Mouse (Mus musculus) C2C12 (cell line): ENCODE results near the gene Pkp4.

Experiments
- CEBPB ChIP-seq: IDR thresholded peaks from one replicate; pipeline ENCODE4 v1.6.1; 2011; ENCODE audit warnings: low read depth, mild to moderate bottlenecking, control low read depth, moderate library complexity
- CTCF ChIP-seq: IDR thresholded peaks from one replicate; pipeline ENCODE4 v1.5.1; 2011; ENCODE audit not compliant: control insufficient read depth, insufficient read depth, insufficient read length
- FOSL1 ChIP-seq: IDR thresholded peaks from one replicate; pipeline ENCODE4 v1.8.0; 2011; ENCODE audit warnings: mild to moderate bottlenecking, low read length; ENCODE audit not compliant: poor library complexity, insufficient read depth, severe bottlenecking
- MAX ChIP-seq: IDR thresholded peaks from one replicate; pipeline ENCODE4 v1.6.1; 2011; ENCODE audit warnings: mild to moderate bottlenecking, control low read depth
- MYOD1 ChIP-seq: IDR thresholded peaks from one replicate; pipeline ENCODE4 v1.6.1; 2011; ENCODE audit warnings: low read depth; ENCODE audit not compliant: control insufficient read depth, insufficient read length
- MYOG ChIP-seq: IDR thresholded peaks from one replicate; pipeline ENCODE4 v1.6.1; 2011; ENCODE audit not compliant: control insufficient read depth, insufficient read length; ENCODE audit errors: extremely low read depth

- no peak for TF ChIP-seq CTCF
- no peak for TF ChIP-seq MYOD1
- TF ChIP-seq MAX, result no peak
- no peak for TF ChIP-seq FOSL1
- no peak for TF ChIP-seq CEBPB
- no peak for TF ChIP-seq MYOG
Measured at GRCm38 (mm10) chr2:59286247-59286646, 125.6 kb downstream of the Pkp4 start.
